Mouse (Mus musculus) lung, adult 2 months (tissue): ENCODE measurements around the gene Ryk.

ENCODE experiments used
- CTCF ChIP-seq: fragments of 200-500 bp; IDR thresholded peaks from 2 replicates; pipeline ENCODE4 v1.5.1; 2011; ENCODE audit warnings: mild to moderate bottlenecking, low read length, control low read depth; ENCODE audit not compliant: insufficient read depth
- POLR2A ChIP-seq: fragments of 200-500 bp; IDR thresholded peaks from 2 replicates; pipeline ENCODE4 v1.6.1; 2011; ENCODE audit warnings: low read depth, mild to moderate bottlenecking, control low read depth, low read length, borderline replicate concordance; ENCODE audit errors: extremely low read depth

- TF ChIP-seq POLR2A (no peak), CTCF (no peak)
These were observed 58.0 kb downstream of the Ryk start for GRCm38 (mm10) chr9:102892480-102893355.
